7 mouse cellular contexts compared by ENCODE assay signal in genomic region chr6:121299954-121300353, GRCm38 (mm10). TPM values are rescaled to one million over a fixed set of nuclear protein-coding genes. Genes with fewer than 3 reads are reported as not detected.
DNase-seq lines count a peak whose midpoint lies in the region; ATAC-seq and TF ChIP-seq lines count a peak whose summit lies in the region.

Gene Slc6a13 (plus strand): TSS chr6:121300227.

- H3K4me2 ChIP-seq in CH12.LX (ENCODE audit: insufficient read depth, low read depth, poor library complexity, severe bottlenecking): no peak within 1 kb of the TSS
- H3K4me2 ChIP-seq in forebrain, embryonic 16.5 days (ENCODE audit: low read length): no peak within 1 kb of the TSS
- H3K4me2 ChIP-seq in liver, embryonic 15.5 days: peak within 1 kb of the TSS; percentile 45

- no peak for ATAC-seq in forebrain, embryonic 16.5 days
- peak; percentile 75 for ATAC-seq in liver, embryonic 15.5 days (ENCODE audit: insufficient read depth)
- ATAC-seq in CD4-positive, CD25-positive, alpha-beta regulatory T cell, adult 4 months: no peak

- DNase-seq in CH12.LX (ENCODE audit: extremely low read depth): no peak
- DNase-seq in R1 (ENCODE audit: low read depth, low spot score): peak; percentile 47
- peak; percentile 70 to 75 for DNase-seq in kidney, adult 8-10 months
- DNase-seq in cerebellum, adult 11-12 months: no peak

- H3K4me1 ChIP-seq in CH12.LX (ENCODE audit: control insufficient read depth in 1 of 2, insufficient read depth in 2 of 2): peaks cover 0 to 3% of the 10 kb centered on the region in 2 experiments; a peak in 2 of 4 replicates
- H3K4me1 ChIP-seq in forebrain, embryonic 16.5 days (replicated peaks; ENCODE audit: control insufficient read depth, insufficient read depth, low read length): no peaks in the 10 kb centered on the region
- H3K4me1 ChIP-seq in liver, embryonic 15.5 days (replicated peaks): peaks cover 7% of the 10 kb centered on the region; the same call in 1 of the 2 replicates

- no peak within 1 kb of the TSS for H3K9ac ChIP-seq in CH12.LX (ENCODE audit: insufficient read depth, low read depth)
- no peak within 1 kb of the TSS for H3K9ac ChIP-seq in forebrain, embryonic 16.5 days (replicated peaks; ENCODE audit: low read depth, low read length)
- H3K9ac ChIP-seq in liver, embryonic 15.5 days: no peak within 1 kb of the TSS

- no peak for TF ChIP-seq POLR2A in CH12.LX (IDR thresholded peaks at IDR 0.05; ENCODE audit: low read depth, low read length)

- TF ChIP-seq CTCF in CH12.LX (conservative IDR thresholded peaks at IDR 0.05 in 1 of 2, IDR thresholded peaks at IDR 0.05 in 1 of 2; ENCODE audit: low read depth in 2 of 2, low read length in 2 of 2): no peak

- in situ Hi-C loops in CH12.LX (cut with MboI; ENCODE audit: low pct_ligation_motif_present, low pct_unique_long_range_greater_than_20kb, low sequenced_read_pairs): no loop called here

- no peaks in the 10 kb centered on the region for H3K79me2 ChIP-seq in CH12.LX (replicated peaks; ENCODE audit: control insufficient read depth, extremely low read depth, insufficient read depth, poor library complexity, severe bottlenecking)

- no peaks in the 10 kb centered on the region for H3K9me3 ChIP-seq in CH12.LX (replicated peaks; ENCODE audit: low read length)
- H3K9me3 ChIP-seq in forebrain, embryonic 16.5 days (ENCODE audit: control insufficient read depth, low read length): no peaks in the 10 kb centered on the region
- no peaks in the 10 kb centered on the region for H3K9me3 ChIP-seq in liver, embryonic 15.5 days (replicated peaks)

- TF ChIP-seq EP300 in CH12.LX (IDR thresholded peaks at IDR 0.05; ENCODE audit: low read length): no peak

- dilution Hi-C loops in CH12.LX (cut with MboI; ENCODE audit: extremely low pct_ligation_motif_present, extremely low pct_unique_long_range_greater_than_20kb, low sequenced_read_pairs): no loop called here

- WGBS in forebrain, embryonic 16.5 days: 8% methylated on average over 10 of the region's 11 CpGs
- 18% methylated on average over 11 of the region's 11 CpGs for WGBS in liver, embryonic 15.5 days (ENCODE audit: insufficient replicate concordance)

- H3K27ac ChIP-seq in CH12.LX (ENCODE audit: insufficient read depth, low read depth): no peak within 1 kb of the TSS
- no peak within 1 kb of the TSS for H3K27ac ChIP-seq in forebrain, embryonic 16.5 days (ENCODE audit: low read length)
- peak within 1 kb of the TSS; percentile 41; the same call in 1 of the 2 replicates for H3K27ac ChIP-seq in liver, embryonic 15.5 days (replicated peaks)

- TF ChIP-seq RAD21 in CH12.LX (IDR thresholded peaks at IDR 0.05; ENCODE audit: low read depth, low read length): no peak

- H3K4me3 ChIP-seq in CH12.LX (replicated peaks in 1 of 3; ENCODE audit: low read depth in 2 of 3, low read length in 2 of 3, poor library complexity in 1 of 3): no peak within 1 kb of the TSS
- no peak within 1 kb of the TSS for H3K4me3 ChIP-seq in forebrain, embryonic 16.5 days (replicated peaks; ENCODE audit: low read length)
- H3K4me3 ChIP-seq in liver, embryonic 15.5 days (replicated peaks): peak within 1 kb of the TSS; percentile 39

- H3K36me3 ChIP-seq in CH12.LX (replicated peaks in 1 of 2; ENCODE audit: control insufficient read depth in 1 of 2, insufficient read depth in 1 of 2, low read length in 1 of 2): no peaks in the 10 kb centered on the region
- no peaks in the 10 kb centered on the region for H3K36me3 ChIP-seq in forebrain, embryonic 16.5 days (ENCODE audit: control insufficient read depth, insufficient read depth)
- no peaks in the 10 kb centered on the region for H3K36me3 ChIP-seq in liver, embryonic 15.5 days (replicated peaks)

- peaks cover 86% of the 10 kb centered on the region for H3K27me3 ChIP-seq in CH12.LX (replicated peaks)
- H3K27me3 ChIP-seq in forebrain, embryonic 16.5 days (replicated peaks; ENCODE audit: control insufficient read depth, insufficient read depth, low read length): no peaks in the 10 kb centered on the region
- H3K27me3 ChIP-seq in liver, embryonic 15.5 days: peaks cover 2% of the 10 kb centered on the region; the same call in 1 of the 2 replicates

TF ChIP-seq in CH12.LX, 34 proteins besides CTCF, POLR2A, EP300 and RAD21:
- TF ChIP-seq PAX5 (IDR thresholded peaks at IDR 0.05; ENCODE audit: low read length) (no peak), MAX (IDR thresholded peaks at IDR 0.05; ENCODE audit: low read length) (no peak), TCF12 (IDR thresholded peaks at IDR 0.05; ENCODE audit: low read depth, low read length) (no peak), E2F4 (IDR thresholded peaks at IDR 0.05; ENCODE audit: insufficient replicate concordance, low read depth, low read length) (no peak), HCFC1 (IDR thresholded peaks at IDR 0.05; ENCODE audit: low read depth, low read length) (no peak), MYC (IDR thresholded peaks at IDR 0.05; ENCODE audit: low read depth, low read length) (no peak), ZKSCAN1 (IDR thresholded peaks at IDR 0.05; ENCODE audit: borderline replicate concordance, low read depth, low read length) (no peak), JUN (IDR thresholded peaks at IDR 0.05; ENCODE audit: insufficient read depth, low read depth, low read length) (no peak)

RNA-seq across cellular contexts. Expression of gene Slc6a13, which starts in this region (rescaled TPM):
- 9.6 and 12.3 TPM in 2 replicates for total RNA-seq in CH12.LX (2012; rRNA removed)
- total RNA-seq in CH12.LX (2014; rRNA removed): 12.7 and 15.4 TPM in 2 replicates
- polyA plus RNA-seq in CH12.LX (2012; ENCODE audit: insufficient read length, low read depth): 17.4 and 21.5 TPM in 2 replicates
- 24.7 and 33.1 TPM in 2 replicates for polyA plus RNA-seq in forebrain, embryonic 16.5 days (2015; fragmentation: Nextera tagmentation; extraction: Ambion mirVana)
- 34.1 and 39.1 TPM in 2 replicates for polyA plus RNA-seq in liver, embryonic 15.5 days (2015; fragmentation: Nextera tagmentation; extraction: Ambion mirVana)
- under 1 TPM in 1 of 2 experiments, not detected in 1; 0.27 TPM for polyA plus RNA-seq in CD4-positive, CD25-positive, alpha-beta regulatory T cell, adult 4 months (2017; shearing (Covaris generic))

Comparison
In these comparisons a context has a peak if more than half of its experiments do, and no peak if none do; other contexts are left out.
1. RNA of gene Slc6a13 (polyA plus RNA-seq): 34.1 to 39.1 TPM in liver, embryonic 15.5 days, 24.7 to 33.1 TPM in forebrain, embryonic 16.5 days and 17.4 to 21.5 TPM in CH12.LX; 0.27 TPM in CD4-positive, CD25-positive, alpha-beta regulatory T cell, adult 4 months; every median in the first group is over 10 times any median in the second.
2. DNase-seq: peak in R1 (single experiment) and kidney, adult 8-10 months (2 of 2); none in CH12.LX (single experiment) and cerebellum, adult 11-12 months (single experiment).